In the genomic region with DNA sequence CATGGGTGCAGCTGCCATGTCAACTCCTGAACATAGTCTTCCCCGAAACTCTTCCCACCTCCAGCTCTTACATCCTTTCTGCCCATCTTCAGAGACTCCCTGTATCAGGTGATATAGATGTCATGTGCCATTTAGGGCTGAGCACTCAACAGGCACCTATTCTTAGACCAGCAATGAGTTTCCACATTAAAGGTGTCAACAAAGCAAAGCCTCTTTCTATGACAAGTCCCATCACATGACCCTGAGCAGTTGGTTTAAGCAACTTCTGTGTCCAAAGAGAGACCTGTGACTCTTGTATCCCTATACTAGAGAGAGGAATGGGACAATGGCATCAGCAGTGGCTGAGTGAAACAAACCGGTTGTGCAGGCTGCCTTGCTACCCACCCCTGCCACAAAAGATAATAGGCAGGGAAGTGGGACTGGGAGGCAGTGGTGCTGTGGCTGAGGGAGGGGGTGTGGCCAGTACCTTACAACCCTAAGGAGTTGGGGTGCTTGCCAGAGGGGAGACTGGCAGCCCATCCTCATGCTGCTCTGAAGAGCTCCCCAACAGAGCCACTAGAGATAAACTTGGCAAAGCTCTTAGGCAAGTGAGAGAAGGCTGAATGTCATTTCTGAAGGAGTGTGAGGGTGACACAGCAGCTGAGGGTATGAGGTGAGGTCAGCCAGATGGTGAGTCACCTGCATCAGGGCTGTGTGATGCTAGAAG, we compare ENCODE assay signal across 16 mouse cellular contexts. TPM values are rescaled to one million over a fixed set of nuclear protein-coding genes. Genes with fewer than 3 reads are reported as not detected.
DNase-seq lines count a peak whose midpoint lies in the region; ATAC-seq and TF ChIP-seq lines count a peak whose summit lies in the region.
"Had no signal": no experiment of that assay in that cellular context is flagged by ENCODE, and none has a peak within 500 bp of the region (broad histone marks: within the 10 kb centered on the region; RNA-seq: fewer than 3 reads in every experiment).

No protein-coding gene starts in this region.

- TF ChIP-seq CTCF in intestine, postnatal 0 days (IDR thresholded peaks at IDR 0.05; ENCODE audit: low read depth): no peak

- 51% methylated on average over 2 of the region's 2 CpGs for WGBS in intestine, embryonic 14.5 days
- 47% methylated on average over 2 of the region's 2 CpGs for WGBS in intestine, postnatal 0 days
- 33% methylated on average over 2 of the region's 2 CpGs for WGBS in heart, embryonic 13.5 days

- no peaks in the 10 kb centered on the region for H3K4me1 ChIP-seq in intestine, embryonic 14.5 days (replicated peaks; ENCODE audit: control insufficient read depth, insufficient read depth, low read length)
- H3K4me1 ChIP-seq in intestine, postnatal 0 days (replicated peaks; ENCODE audit: control insufficient read depth, insufficient read depth, low read length): no peaks in the 10 kb centered on the region
- peaks cover 26% of the 10 kb centered on the region for H3K4me1 ChIP-seq in heart, embryonic 13.5 days
- H3K4me1 ChIP-seq: liver, embryonic 12.5 days; neural tube, embryonic 13.5 days had no signal

- ATAC-seq in intestine, embryonic 14.5 days (replicated peaks; ENCODE audit: low FRiP score, low TSS enrichment, low read depth): peak; percentile 58; the same call in 1 of the 2 replicates
- ATAC-seq in intestine, postnatal 0 days: no peak
- peak; percentile 35; the same call in 1 of the 2 replicates for ATAC-seq in heart, embryonic 13.5 days (ENCODE audit: extremely low read depth, insufficient number of reproducible peaks, low FRiP score, low TSS enrichment)
- no peak for ATAC-seq in erythroblast, adult 5-6 weeks (replicated peaks; ENCODE audit: low FRiP score, poor library complexity, severe bottlenecking)
- ATAC-seq: forebrain, embryonic 16.5 days; hindbrain, embryonic 16.5 days; liver, embryonic 12.5 days had no signal

- H3K4me2 ChIP-seq in intestine, embryonic 14.5 days (ENCODE audit: low read length): no peak overlapping the region
- H3K4me2 ChIP-seq in intestine, postnatal 0 days (replicated peaks; ENCODE audit: low read depth): no peak overlapping the region
- no peak overlapping the region for H3K4me2 ChIP-seq in heart, embryonic 13.5 days
- H3K4me2 ChIP-seq: liver, embryonic 12.5 days; neural tube, embryonic 13.5 days had no signal

- H3K9ac ChIP-seq in intestine, embryonic 14.5 days (ENCODE audit: low read length): no peak overlapping the region
- no peak overlapping the region for H3K9ac ChIP-seq in intestine, postnatal 0 days (ENCODE audit: low read depth, low read length)
- no peak overlapping the region for H3K9ac ChIP-seq in heart, embryonic 13.5 days
- H3K9ac ChIP-seq: liver, embryonic 12.5 days; neural tube, embryonic 13.5 days had no signal

- DNase-seq in intestine, embryonic 14.5 days (ENCODE audit: low spot score): no peak
- peak; percentile 53 to 54 for DNase-seq in adrenal gland, postnatal 36 days
- DNase-seq in lung, postnatal 36 days: peak; percentile 30
- no peak for DNase-seq in thymus, adult 18-20 months
- DNase-seq in layer of hippocampus, adult 18-20 months (ENCODE audit: low spot score in 2 of 2): no peak
- DNase-seq: cerebellum, adult 18-20 months; gastrocnemius, postnatal 14 days; kidney, postnatal 25 days; midbrain, embryonic 14.5 days had no signal

- no peak overlapping the region for H3K27ac ChIP-seq in intestine, embryonic 14.5 days (ENCODE audit: low read depth)
- no peak overlapping the region for H3K27ac ChIP-seq in intestine, postnatal 0 days (ENCODE audit: low read depth, low read length)
- H3K27ac ChIP-seq in heart, embryonic 13.5 days (replicated peaks): peak overlapping the region; percentile 79
- H3K27ac ChIP-seq: liver, embryonic 12.5 days; neural tube, embryonic 13.5 days had no signal

- no peaks in the 10 kb centered on the region for H3K27me3 ChIP-seq in intestine, embryonic 14.5 days (replicated peaks; ENCODE audit: control insufficient read depth, insufficient read depth, low read length)
- H3K27me3 ChIP-seq in intestine, postnatal 0 days (replicated peaks; ENCODE audit: control insufficient read depth, insufficient read depth, low read length): no peaks in the 10 kb centered on the region
- H3K27me3 ChIP-seq in heart, embryonic 13.5 days (replicated peaks): no peaks in the 10 kb centered on the region
- H3K27me3 ChIP-seq: neural tube, embryonic 13.5 days had no signal

- H3K9me3 ChIP-seq in intestine, embryonic 14.5 days (ENCODE audit: control insufficient read depth, low read length): no peaks in the 10 kb centered on the region
- no peaks in the 10 kb centered on the region for H3K9me3 ChIP-seq in intestine, postnatal 0 days (ENCODE audit: control insufficient read depth)
- H3K9me3 ChIP-seq in heart, embryonic 13.5 days: no peaks in the 10 kb centered on the region
- H3K9me3 ChIP-seq: liver, embryonic 12.5 days; neural tube, embryonic 13.5 days had no signal

- H3K36me3 ChIP-seq in intestine, embryonic 14.5 days (ENCODE audit: control insufficient read depth, insufficient read depth, low read length): no peaks in the 10 kb centered on the region
- H3K36me3 ChIP-seq in intestine, postnatal 0 days (ENCODE audit: control insufficient read depth, insufficient read depth): no peaks in the 10 kb centered on the region
- H3K36me3 ChIP-seq in heart, embryonic 13.5 days: no peaks in the 10 kb centered on the region
- H3K36me3 ChIP-seq: liver, embryonic 12.5 days; neural tube, embryonic 13.5 days had no signal

- H3K4me3 ChIP-seq in intestine, embryonic 14.5 days (ENCODE audit: low read depth, low read length): no peak overlapping the region
- no peak overlapping the region for H3K4me3 ChIP-seq in intestine, postnatal 0 days (ENCODE audit: low read depth, low read length)
- H3K4me3 ChIP-seq in heart, embryonic 13.5 days: no peak overlapping the region
- H3K4me3 ChIP-seq: liver, embryonic 12.5 days; neural tube, embryonic 13.5 days had no signal

RNA-seq across cellular contexts. Expression of gene Zranb1, which starts 30.0 kb away (rescaled TPM):
- polyA plus RNA-seq in intestine, embryonic 14.5 days (2014; fragmentation: Nextera tagmentation; extraction: Ambion mirVana): 14.8 and 15.3 TPM in 2 replicates
- 8.7 and 9.8 TPM in 2 replicates for polyA plus RNA-seq in intestine, postnatal 0 days (2015; fragmentation: Nextera tagmentation; extraction: Ambion mirVana)
- total RNA-seq in adrenal gland, postnatal 36 days (2021): 10 to 100 TPM; 30.0 to 35.5 TPM
- polyA plus RNA-seq in heart, embryonic 13.5 days (2015; fragmentation: Nextera tagmentation; extraction: Ambion mirVana): 7.5 and 8.0 TPM in 2 replicates
- total RNA-seq in erythroblast, adult 5-6 weeks (2015; ENCODE audit: low replicate concordance): 27.5 and 29.9 TPM in 2 replicates
- total RNA-seq in erythroblast, adult 5-6 weeks (2017; ENCODE audit: low replicate concordance): 46.0 and 59.7 TPM in 2 replicates
- 10 to 100 TPM; 42.9 to 43.3 TPM for total RNA-seq in layer of hippocampus, adult 18-20 months (2021)

RNA-seq across cellular contexts. Expression of gene Abraxas2, which starts 42.0 kb away (rescaled TPM):
- polyA plus RNA-seq in intestine, embryonic 14.5 days (2014; fragmentation: Nextera tagmentation; extraction: Ambion mirVana): 33.5 and 34.7 TPM in 2 replicates
- 26.0 and 27.1 TPM in 2 replicates for polyA plus RNA-seq in intestine, postnatal 0 days (2015; fragmentation: Nextera tagmentation; extraction: Ambion mirVana)
- total RNA-seq in adrenal gland, postnatal 36 days (2021): 10 to 100 TPM; 35.8 to 36.1 TPM
- polyA plus RNA-seq in heart, embryonic 13.5 days (2015; fragmentation: Nextera tagmentation; extraction: Ambion mirVana): 25.7 and 28.9 TPM in 2 replicates
- 14.6 and 15.3 TPM in 2 replicates for total RNA-seq in erythroblast, adult 5-6 weeks (2015; ENCODE audit: low replicate concordance)
- 7.2 and 10.6 TPM in 2 replicates for total RNA-seq in erythroblast, adult 5-6 weeks (2017; ENCODE audit: low replicate concordance)
- 10 to 100 TPM; 26.6 to 27.8 TPM for total RNA-seq in layer of hippocampus, adult 18-20 months (2021)

RNA-seq across cellular contexts. Expression of gene Eef1akmt2, which starts 48.5 kb away (rescaled TPM):
- polyA plus RNA-seq in intestine, embryonic 14.5 days (2014; fragmentation: Nextera tagmentation; extraction: Ambion mirVana): 59.6 and 69.8 TPM in 2 replicates
- polyA plus RNA-seq in intestine, postnatal 0 days (2015; fragmentation: Nextera tagmentation; extraction: Ambion mirVana): 34.3 and 37.8 TPM in 2 replicates
- total RNA-seq in adrenal gland, postnatal 36 days (2021): 10 to 100 TPM; 23.8 to 30.0 TPM
- 38.5 and 40.3 TPM in 2 replicates for polyA plus RNA-seq in heart, embryonic 13.5 days (2015; fragmentation: Nextera tagmentation; extraction: Ambion mirVana)
- total RNA-seq in erythroblast, adult 5-6 weeks (2015; ENCODE audit: low replicate concordance): 5.6 and 7.3 TPM in 2 replicates
- 16.3 and 23.8 TPM in 2 replicates for total RNA-seq in erythroblast, adult 5-6 weeks (2017; ENCODE audit: low replicate concordance)
- total RNA-seq in layer of hippocampus, adult 18-20 months (2021): 10 to 100 TPM; 33.4 to 33.9 TPM

Comparison
In these comparisons a context has a peak if more than half of its experiments do, and no peak if none do; other contexts are left out.
1. ATAC-seq: peak in intestine, embryonic 14.5 days (single experiment) and heart, embryonic 13.5 days (single experiment); none in intestine, postnatal 0 days (single experiment) and erythroblast, adult 5-6 weeks (single experiment).
2. DNase-seq: peak in adrenal gland, postnatal 36 days (2 of 2) and lung, postnatal 36 days (single experiment); none in intestine, embryonic 14.5 days (single experiment), thymus, adult 18-20 months (0 of 2) and layer of hippocampus, adult 18-20 months (0 of 2).